Mouse (Mus musculus) frontal cortex, adult 2 months (tissue): Measurements from ENCODE around the gene Pramel1. TPM values are rescaled to one million over a fixed set of nuclear protein-coding genes. Genes with fewer than 3 reads are reported as not detected.
A peak's percentile ranks its signal among the peaks of the same experiment; 100 is the strongest.
"Not testable (repeated sequence)": the region's sequence is repeated elsewhere in the genome, so short reads cannot be mapped to it uniquely, and the experiment has no call there.

Experiments used
- DNase-seq, 2 experiments: peaks; one replicate each; pipeline ENCODE4 v3.0.0; 2022; ENCODE audit warnings: low spot score in 1 of 2; ENCODE audit errors: extremely low spot score in 1 of 2
- polyA plus RNA-seq: library from polyadenylated mRNA; depleted of rRNA; stranded (reverse); fragments of >200 nt; gene quantifications from 2 replicates; pipeline ENCODE4 v1.2.3, GENCODE M21; 2012; rRNA removed

The Pramel1 gene
- 0.06 and 0.11 TPM in 2 replicates for polyA plus RNA-seq

DNA sequence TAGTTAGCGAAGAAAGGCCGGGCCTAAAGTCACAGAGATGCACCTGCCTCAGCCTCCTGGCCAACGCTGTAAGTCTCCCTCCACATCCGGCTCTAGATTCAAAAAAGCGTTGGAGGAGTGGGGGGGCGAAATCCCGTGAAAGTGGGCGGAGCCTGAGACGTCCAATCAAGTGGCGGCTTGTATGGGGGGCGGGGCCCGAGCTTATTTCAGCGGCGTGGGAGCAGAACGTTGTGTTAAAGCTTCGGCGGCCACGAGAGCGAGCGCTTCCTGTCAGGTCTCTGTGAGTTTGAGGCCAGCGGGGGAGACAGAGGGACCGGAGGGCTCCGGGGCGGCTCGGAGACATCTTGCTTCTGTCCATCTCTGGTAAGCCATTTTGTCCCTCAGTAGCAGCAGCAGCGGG lies at the start of gene Pramel1:
Pramel1 (plus strand) TSS at position 248 of the 400 bp plus-strand sequence.
- DNase-seq, result no peak

DNA sequence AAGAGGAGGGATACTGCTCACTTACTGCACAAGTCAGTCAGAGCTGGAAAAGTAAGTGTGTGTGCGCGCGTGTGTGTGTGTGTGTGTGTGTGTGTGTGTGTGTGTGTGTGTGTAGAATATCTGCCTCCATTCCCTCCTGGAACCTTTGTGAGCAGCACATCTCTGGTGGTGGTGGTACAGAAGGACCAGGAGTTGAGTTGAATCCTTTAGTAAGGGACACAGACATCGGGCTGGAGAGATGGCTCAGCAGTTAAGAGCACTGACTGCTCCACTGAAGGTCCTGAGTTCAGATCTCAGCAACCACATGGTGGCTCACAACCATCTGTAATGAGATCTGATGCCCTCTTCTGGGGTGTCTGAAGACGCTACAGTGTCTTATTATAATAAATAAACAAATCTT lies 48.7 kb upstream of the Pramel1 start:
- DNase-seq, result not testable (repeated sequence)

DNA sequence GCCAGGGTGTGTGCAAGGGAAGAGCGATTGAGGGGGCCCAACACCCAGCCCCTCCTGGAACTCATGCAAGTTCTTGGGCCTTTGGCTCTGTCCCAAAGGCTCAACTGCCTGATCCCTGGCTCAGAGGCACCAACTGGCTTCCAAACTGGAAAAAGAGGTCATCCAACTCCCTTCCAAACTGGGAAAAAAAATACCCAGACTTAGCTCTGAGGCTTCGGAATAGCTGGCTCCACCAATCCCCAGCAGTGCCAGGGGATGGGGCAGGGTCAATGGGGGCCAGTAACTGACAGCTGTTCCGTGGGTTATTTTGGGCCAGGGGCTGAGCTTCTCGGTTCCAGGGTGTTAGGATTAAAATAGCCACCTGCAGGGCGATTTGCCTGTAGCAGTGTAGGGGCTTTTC lies 45.5 kb upstream of the Pramel1 start:
- peak in 1 of 2 experiments; percentile 18 for DNase-seq

DNA sequence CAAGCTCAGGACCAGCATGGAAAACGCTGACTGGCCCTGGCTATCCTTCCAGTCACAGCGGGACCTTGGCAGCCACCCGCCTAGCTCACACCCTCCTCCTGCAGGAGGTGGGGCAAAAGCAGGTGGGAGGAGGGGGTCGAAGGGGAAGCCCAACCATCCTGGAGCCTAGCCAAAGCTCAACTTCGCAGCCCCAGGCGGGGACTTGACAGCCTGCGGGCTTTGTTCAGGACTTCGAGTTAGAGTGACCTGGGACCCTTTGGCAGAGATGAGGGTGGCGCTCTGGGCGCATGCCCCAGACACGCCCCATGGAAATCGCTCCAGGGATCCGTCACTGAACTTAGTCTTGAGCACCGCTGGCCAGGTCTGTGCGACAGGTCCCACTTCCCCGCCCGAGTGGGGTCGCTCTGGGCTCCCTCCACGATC lies 44.7 kb upstream of the Pramel1 start, which contains the start of gene Lrrc38:
Lrrc38 (plus strand) TSS at position 274 of the 423 bp plus-strand sequence.
- no peak for DNase-seq

DNA sequence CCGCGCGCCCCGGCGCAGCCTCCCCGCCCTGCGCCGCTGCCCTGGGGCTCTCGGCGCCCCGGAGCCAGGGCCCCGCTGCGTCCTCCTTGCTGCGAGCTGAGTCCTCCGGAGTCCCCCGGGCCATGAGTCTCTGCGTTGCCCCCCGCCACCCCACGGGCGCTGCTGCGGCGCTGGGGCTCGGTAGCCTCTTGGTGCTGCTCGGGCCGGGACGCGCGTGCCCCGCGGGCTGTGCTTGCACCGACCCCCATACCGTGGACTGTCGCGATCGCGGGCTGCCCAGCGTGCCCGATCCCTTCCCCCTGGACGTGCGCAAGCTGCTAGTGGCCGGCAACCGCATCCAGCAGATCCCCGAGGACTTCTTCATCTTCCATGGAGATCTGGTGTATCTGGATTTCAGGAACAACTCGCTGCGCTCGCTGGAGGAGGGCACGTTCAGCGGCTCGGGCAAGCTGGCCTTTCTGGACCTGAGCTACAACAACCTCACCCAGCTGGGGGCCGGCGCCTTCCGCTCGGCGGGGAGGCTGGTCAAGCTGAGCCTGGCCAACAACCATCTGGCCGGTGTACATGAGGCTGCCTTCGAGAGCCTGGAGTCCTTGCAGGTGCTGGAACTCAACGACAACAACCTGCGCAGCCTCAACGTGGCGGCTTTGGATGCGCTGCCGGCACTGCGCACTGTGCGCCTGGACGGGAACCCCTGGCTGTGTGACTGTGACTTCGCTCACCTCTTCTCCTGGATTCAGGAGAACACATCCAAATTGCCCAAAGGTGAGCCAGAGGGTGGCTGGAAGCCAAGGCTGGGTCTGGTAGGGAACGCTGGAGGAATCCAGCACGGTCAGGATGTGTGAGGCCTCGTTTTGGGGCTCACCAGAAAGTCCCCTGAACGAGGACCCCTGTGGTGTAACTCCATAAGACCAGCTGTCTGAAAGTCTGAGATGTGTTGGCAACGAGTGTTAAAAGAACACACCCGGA lies 43.9 kb upstream of the Pramel1 start:
- no peak for DNase-seq

DNA sequence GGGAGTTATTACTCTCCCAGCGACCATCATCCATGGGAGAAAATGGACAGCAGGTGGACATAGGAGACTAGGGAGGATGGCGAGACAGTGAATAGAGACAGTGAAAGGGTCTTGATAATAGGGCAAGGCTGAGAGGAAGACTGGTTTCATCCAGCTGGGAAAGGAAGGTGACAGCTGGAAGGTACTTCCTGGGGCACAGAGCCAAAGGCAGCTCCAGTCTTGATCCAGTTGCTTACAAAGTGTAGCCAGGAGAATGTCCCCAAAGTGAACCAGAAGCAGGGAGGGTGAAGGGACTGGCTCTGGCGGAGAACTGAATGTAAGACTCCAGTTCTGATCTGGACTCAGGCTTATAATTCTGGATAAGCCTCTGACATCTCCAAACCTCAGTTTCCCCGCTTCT lies 41.9 kb upstream of the Pramel1 start:
- DNase-seq, result no peak

DNA sequence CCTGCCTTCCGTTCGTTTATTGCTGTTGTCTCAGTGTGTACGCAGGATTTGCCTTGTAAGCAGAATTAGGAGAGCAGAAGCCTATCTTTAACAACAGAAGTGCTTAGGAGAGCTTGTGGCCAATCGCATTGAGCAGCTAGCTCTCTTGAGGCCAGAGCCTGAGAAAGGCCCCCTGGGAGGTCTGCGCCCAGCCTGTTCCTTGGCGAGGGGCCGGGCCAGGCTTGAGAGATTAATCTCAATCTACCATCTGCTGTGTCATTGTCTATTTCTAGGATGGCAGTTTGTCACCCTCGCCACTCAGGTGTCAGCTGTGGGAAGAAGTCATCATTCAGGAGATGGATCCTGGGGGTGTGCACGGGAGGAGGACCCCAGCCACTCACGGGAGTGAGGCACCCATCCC lies 32.7 kb upstream of the Pramel1 start:
- DNase-seq, result no peak

DNA sequence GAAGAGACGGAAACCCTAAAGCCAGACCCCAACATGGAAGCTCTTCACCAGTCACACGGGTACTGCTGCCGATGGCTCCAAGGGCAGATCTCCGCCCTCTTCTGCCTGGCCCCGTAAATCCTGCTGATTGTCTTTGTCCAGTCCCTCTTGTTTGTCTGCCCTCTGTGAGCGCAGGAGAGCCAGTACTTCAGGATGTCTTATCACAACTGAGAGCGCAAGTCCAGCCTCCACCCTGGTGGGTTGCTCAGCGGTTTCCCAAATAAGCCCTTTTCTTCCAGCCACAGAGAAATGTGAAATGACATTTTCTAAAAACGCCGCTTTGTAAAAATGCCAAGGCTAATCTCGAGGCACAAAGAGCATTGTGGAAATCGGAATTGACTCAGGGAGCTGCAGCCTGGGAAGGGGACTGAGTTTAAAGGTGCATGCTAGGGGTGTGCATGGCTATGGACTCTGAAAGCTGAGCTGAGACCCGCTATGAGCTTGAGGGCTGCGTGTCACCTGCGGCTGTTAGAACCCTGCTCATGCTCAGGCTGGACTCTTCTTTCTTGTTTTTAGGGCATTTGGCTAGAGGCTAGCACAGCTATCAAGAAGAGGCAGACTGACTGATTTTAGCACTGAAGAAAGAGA lies 27.7 kb upstream of the Pramel1 start:
- DNase-seq, result no peak

DNA sequence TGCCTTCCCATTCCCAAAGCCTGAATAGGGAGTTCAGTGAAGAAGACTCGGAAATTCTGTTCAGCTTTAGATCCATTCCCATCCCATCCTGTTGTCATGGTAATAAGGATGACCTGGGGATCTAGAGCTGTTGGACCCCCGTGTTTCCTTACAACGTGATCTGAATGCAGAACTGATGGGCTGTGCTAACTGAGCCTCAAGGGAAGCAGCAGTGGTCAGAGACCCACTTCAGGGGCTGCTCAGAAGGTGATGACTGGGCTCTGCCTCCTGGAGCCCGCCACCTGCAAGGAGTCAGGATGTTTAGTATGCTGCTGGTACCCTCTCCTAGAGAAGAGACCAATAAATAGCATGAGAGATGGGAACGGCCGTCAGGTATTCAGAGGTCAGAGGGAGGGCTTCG lies 14.7 kb upstream of the Pramel1 start:
- no peak for DNase-seq

DNA sequence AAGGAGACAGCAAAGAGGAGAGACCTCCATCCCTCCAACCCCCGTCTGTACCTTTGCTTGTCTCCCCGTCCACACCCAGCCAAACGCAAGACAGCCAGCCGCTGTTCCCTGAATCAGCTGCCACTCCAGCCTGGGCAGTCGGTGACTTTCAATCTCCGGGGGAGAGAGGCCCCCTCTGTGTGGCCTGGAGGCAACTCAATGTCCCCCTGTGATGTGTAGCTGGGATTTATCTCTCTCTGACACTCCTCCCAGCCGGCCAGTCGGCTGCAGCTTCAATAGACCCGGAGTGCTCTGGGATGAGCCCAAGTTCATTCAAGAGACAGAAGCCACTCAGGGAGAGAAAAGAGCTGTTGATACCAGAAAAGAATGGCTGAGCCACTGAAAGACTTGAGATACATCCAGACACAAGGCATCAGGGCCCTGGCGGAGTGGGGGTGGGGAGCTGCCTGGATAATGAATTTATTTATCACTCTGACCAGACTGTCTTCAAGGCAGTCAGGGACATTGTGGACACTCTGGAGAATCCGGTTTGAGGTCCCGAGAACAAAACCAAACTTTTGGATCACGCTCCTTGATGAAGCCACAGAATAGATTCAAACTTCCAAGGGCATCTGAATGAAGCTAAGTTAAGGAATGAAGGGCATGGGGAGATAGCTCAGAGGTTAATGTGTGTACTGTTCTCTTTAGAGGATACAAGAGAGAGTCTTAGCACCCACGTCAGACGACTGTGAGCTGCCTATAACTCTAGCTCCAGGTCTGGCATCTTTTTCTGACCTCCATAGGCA lies 14.1 kb upstream of the Pramel1 start:
- no peak for DNase-seq

DNA sequence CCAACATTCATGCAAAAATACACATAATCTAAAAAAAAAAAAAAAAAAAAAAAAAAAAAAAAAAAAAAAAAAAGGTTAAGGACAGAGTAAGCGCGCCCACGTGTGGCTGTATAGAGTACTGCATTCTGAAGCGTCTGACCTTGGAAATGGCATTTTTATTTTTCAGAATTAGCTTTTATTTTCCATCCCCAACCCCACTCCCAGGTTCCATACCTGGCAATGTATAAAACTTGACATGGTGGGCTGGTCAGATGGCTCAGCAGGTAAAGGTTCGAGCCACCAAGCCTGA lies 13.6 kb upstream of the Pramel1 start:
- DNase-seq, result peak in 1 of 2 experiments; percentile 41

DNA sequence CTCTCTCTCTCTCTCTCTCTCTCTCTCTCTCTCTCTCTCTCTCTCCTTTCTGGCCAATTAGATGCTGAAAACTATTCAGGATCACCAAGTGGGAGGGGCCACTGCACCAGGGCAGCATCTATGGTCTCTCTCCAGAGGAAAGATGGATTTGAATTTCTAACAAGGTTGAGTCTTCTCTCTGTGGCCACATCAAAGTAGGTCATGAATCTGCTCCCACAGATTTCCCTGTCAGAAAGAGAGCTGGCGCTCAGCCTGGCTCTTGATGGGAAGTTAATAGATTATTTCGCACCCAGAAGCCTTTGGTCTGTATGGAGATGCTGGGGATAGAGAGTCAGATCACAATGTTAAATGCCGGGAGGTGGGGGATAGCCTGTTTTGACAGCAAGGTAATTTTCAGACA lies 12.1 kb upstream of the Pramel1 start:
- DNase-seq, result no peak

DNA sequence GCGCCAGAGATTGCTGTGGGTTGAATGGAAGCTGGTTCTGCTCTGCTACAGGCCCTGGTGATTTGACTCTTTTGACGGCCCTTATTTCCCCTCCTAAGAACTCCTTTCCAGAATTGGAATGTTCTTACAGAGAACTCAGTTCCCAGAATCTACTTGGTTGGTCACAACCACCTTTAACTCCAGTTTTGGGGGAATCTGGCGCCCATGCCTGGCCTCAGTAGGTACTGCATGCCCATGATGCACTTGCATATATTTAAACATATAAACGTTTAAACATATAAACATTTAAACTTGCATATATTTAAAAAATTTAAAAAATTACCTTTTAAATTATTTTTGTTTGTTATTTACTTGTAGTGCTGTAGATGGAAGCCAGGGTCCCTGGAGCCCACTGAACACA lies 10.6 kb upstream of the Pramel1 start:
- DNase-seq, result no peak

DNA sequence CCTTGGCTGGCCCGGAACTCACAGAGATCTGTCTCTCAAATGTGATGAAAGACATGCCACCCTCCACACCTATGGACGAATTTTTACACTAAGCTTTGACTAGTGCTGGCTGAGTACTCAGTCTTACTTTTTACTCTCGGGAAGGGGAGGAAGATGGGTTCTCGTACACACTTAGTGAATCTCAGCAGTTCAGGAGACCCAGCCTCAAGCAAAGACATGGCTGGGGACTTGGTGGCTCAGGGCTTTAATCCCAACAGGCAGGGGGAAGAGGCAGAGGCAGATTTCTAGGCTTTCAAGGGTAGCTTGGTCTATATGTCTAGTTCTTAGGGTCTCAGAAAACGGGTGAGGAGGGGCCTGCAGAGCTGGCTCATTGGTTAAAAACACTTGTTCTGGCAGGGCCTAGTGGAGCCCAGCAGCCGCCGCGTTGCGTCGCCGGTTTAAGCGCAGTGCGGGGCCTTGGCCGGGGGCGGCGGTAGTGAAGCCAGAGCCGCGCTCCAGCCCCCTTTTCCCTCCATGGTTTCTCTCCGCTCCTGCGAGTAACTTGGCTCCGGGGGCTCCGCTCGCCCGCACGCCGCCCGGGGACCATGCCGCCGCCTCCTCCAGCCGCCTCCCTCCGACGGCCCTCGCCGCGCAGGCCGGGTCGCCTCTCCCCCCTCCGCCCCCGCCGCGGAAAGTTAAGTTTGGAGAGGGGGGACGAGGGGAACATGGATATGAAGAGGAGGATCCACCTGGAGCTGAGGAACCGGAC lies 5.1 kb upstream of the Pramel1 start:
- peak in 1 of 2 experiments; percentile 25 for DNase-seq

DNA sequence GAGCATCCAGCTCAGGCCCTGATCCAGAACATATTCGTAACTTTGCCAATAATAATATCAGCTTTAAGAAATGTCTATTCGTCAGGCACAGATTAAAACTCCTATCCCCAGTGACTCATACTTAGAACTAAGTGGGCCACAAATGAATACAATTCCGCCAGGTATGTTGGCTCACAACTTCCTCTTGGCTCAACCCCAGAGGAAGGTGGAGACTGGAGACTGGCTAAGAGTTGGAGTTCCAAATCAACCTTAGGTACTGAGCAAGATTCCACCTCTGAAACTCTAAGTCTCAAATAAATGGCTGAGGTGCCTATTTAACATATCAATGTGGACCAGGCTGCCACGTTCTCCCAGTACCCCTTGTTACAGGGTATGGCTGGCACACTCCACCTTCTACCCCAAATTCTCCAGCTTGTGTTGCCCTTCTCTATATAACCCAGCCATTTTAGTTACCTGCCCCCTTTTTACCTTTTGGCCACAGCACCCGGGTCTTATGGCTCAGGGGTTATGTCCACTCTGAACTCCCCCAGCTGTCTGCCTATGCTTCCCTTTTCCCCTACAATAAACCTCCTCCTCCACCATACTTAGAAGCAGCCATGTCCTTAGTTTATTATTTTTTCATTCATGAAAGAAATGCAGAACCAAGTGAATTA lies 17.5 kb downstream of the Pramel1 start:
- DNase-seq, result no peak

DNA sequence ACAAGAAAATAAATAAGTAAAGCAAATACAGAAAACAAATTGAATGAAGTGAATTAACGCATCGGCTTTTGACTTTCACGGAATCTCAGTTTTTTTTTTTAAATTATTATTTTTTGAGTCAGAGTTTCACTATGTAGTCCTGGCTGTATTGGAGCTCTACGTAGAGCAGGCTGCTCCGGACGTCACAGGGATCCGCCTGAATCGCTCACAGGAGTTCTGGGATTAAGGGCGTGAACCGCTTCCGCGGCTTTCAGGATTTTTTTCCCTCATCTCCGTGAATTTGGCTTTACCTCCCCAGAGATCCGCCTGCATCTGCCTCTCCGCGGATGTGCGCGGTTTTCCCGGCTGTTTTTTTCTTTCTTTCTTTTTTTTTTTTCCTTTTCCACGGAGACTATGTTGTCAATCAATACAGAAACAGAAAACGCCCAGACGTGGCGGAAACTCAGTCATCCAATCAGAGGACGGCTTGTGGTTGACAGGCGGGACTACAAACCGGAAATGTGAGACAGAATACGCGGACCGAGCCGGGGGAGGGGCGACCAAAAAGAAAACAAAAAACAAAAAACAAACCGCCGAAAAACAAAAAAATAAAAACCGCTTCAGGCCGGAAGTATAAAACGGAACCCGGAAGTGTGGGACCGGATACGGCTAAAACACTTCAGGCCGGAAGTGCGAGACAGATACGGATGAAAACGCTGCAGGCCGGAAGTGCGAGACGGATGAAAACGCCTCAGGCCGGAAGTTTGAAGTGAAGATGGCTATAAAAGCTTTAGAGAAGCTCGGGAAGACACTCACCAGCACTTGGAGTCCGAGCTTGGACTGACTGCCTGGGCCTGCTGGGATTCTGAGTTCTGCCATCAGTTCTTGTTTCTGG lies 18.2 kb downstream of the Pramel1 start, which contains the start of gene Pramef8:
Pramef8 (plus strand) TSS at position 208 of the 874 bp plus-strand sequence.
- DNase-seq, result peak; percentile 84 to 92

DNA sequence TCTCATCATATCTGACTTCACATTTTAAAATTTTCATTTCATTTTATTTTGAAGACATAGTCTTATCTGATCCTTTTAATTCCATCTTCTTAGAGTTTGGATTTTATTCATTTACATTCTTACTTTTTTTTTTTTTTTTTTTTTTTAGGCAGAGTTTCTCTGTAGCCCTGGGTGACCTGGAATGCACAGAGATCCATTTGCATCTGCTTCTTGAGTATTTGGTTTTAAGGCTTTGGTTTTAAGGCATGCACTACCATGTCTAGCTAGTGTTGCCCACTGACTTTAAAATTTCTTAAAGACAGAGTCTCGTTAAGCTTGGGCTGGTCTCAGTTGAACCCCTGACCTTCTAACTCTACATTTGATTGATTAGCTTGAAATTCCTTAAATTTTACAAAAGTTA lies 19.4 kb downstream of the Pramel1 start:
- no peak for DNase-seq

DNA sequence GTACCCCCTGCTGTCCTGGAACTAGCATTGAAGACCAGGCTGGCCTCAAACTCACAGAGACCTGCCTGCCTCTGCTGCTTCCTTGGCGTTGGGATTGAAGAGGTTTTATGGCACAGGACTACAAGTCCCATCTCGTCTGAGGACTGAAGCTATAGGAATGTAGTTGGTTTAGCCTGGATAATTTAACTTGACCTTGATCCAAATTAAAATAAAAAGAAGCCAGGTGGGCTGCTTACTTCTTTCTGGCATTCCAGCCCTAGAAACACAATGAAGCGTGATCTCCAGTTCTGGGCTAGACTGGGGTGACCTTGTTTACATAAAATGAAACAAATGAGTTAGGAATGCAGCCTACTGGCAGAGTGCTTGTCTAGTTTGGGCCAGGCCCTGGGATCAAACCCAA lies 19.9 kb downstream of the Pramel1 start:
- DNase-seq, result no peak

DNA sequence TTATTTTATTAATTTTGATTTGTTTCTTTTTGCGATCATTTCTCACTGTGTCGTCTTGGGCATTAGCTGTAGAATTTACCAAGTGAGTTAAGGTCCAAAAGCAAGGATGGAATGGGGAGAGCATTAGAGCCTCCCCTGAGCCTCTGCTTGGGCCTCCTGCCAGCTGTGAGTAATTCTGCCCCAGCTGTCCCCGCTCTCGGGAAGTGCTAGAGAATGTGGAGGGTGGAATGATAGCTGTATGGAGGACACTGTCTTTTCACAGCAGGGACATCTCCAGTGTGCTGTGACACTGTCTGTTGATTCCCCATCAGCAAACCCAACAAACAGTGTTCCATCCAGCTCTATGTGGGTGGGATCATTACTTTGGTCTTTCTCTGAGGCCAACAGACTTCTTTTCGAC lies 32.5 kb downstream of the Pramel1 start:
- DNase-seq, result not testable (repeated sequence)
